Mouse (Mus musculus) forebrain, embryonic 11.5 days (tissue): ENCODE measurements around the gene Phactr1. TPM values are rescaled to one million over a fixed set of nuclear protein-coding genes. Genes with fewer than 3 reads are reported as not detected.

ENCODE experiments used
- ATAC-seq: fragments of 200-750 bp; cut with Nextera tagmentation; replicated peaks from 2 replicates; pipeline ENCODE4 v1.8.0; 2017; ENCODE audit warnings: moderate TSS enrichment; ENCODE audit not compliant: low FRiP score
- DNase-seq: peaks from one replicate; pipeline ENCODE4 v3.0.0-alpha.2; 2017; ENCODE audit warnings: low spot score
- H3K27ac ChIP-seq: fragments of 300-500 bp; sonication (generic); 2 replicates; pipeline ENCODE4 v1.5.1; 2014; ENCODE audit warnings: low read depth, low read length
- H3K27me3 ChIP-seq: fragments of 300-500 bp; sonication (generic); 2 replicates; pipeline ENCODE4 v1.6.1; 2014; ENCODE audit warnings: mild to moderate bottlenecking, low read length, mixed read lengths; ENCODE audit not compliant: control insufficient read depth, insufficient read depth
- H3K36me3 ChIP-seq: fragments of 300-500 bp; sonication (generic); 2 replicates; pipeline ENCODE4 v1.6.1; 2014; ENCODE audit warnings: mild to moderate bottlenecking, low read length, moderate library complexity, mixed read lengths; ENCODE audit not compliant: control insufficient read depth, insufficient read depth
- H3K4me1 ChIP-seq: fragments of 300-500 bp; sonication (generic); replicated peaks from 2 replicates; pipeline ENCODE4 v1.6.1; 2014; ENCODE audit warnings: low read length, mixed read lengths; ENCODE audit not compliant: control insufficient read depth, insufficient read depth
- H3K4me2 ChIP-seq: fragments of 300-500 bp; sonication (generic); 2 replicates; pipeline ENCODE4 v1.6.1; 2014; ENCODE audit warnings: low read depth, mild to moderate bottlenecking, low read length, moderate library complexity, mixed read lengths; ENCODE audit not compliant: severe bottlenecking
- H3K4me3 ChIP-seq: fragments of 300-500 bp; sonication (generic); 2 replicates; pipeline ENCODE4 v1.5.1; 2014; ENCODE audit warnings: low read depth, low read length
- H3K9ac ChIP-seq: fragments of 300-500 bp; sonication (generic); 2 replicates; pipeline ENCODE4 v1.6.1; 2014; ENCODE audit warnings: low read length
- H3K9me3 ChIP-seq: fragments of 300-500 bp; sonication (generic); 2 replicates; pipeline ENCODE4 v1.6.1; 2016; ENCODE audit warnings: low read length, mixed read lengths; ENCODE audit not compliant: control insufficient read depth
- WGBS: fragments of 180-500 bp; shearing (Covaris S2); extraction: QIAGEN DNeasy Blood & Tissue Kit; methylation state at CpG from one replicate; pipeline ENCODE4 v1.1.7; 2014; 5-methylcytosine and 5-hydroxymethylcytosine counted together
- polyA plus RNA-seq: library from polyadenylated mRNA; unstranded; fragments of >200 nt; fragmentation: Nextera tagmentation; extraction: Ambion mirVana; gene quantifications from 2 replicates; pipeline ENCODE4 v1.2.1, GENCODE M21; 2014

Phactr1 gene
- polyA plus RNA-seq, 1 experiment from 2014 or later = 12.4 TPM

DNA sequence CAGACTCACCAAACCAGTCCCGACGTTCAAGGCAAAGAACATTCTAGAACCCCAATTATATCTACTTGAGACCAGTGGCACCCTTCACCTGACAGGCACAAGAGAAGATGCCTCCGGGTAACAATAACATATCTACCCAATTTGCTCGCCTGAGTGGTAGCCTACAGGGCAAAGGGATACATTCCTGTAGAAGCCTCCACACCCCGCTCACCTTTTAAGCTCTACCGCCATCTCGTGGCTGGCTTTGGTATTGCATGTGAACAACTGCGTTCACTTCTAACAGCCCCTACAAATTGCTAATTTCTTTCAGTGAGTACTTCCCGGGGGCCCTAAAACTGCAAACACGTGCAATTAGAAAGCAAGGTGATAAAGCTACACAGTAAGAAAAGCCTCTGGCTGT is 142.1 kb downstream of the Phactr1 start:
- ATAC-seq = no peak
- Histone ChIP-seq H3K4me2 (no peak overlapping the region), H3K27me3 (no peaks in the 10 kb centered on the region), H3K9ac (no peak overlapping the region), H3K4me3 (no peak overlapping the region), H3K4me1 (no peaks in the 10 kb centered on the region), H3K27ac (no peak overlapping the region), H3K36me3 (no peaks in the 10 kb centered on the region), H3K9me3 (no peaks in the 10 kb centered on the region)
- DNase-seq = peak; percentile 89
- WGBS = 22% methylated on average over 10 of the region's 10 CpGs

DNA sequence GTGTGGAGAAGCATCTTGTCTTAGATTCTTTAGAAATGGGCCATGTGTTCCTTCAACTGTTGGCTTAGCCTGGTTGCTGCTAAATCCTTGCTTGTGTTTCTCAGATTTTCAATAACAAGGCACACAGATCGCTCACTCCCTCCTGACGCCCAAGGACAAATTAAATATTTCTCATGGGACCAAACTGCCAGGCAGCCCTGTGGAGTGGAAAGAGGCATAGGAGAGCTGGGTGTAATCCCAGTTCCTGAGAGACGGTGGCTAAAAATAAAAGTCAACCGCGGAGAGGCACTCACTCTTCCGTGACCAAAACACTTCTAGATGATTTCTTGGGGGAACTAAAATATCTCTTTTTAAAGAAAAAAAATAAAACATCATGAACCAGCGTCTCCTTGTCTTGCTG is 143.5 kb downstream of the Phactr1 start:
- Histone ChIP-seq H3K4me1 (0 out of 2 replicates have a peak, but pooled peaks cover 2% of the 10 kb centered on the region), H3K27ac (no peak overlapping the region), H3K4me2 (no peak overlapping the region), H3K9me3 (no peaks in the 10 kb centered on the region), H3K27me3 (no peaks in the 10 kb centered on the region), H3K9ac (no peak overlapping the region), H3K36me3 (no peaks in the 10 kb centered on the region), H3K4me3 (no peak overlapping the region)
- ATAC-seq (no peak), DNase-seq (no peak)
- 91% methylated on average over 7 of the region's 7 CpGs for WGBS

DNA sequence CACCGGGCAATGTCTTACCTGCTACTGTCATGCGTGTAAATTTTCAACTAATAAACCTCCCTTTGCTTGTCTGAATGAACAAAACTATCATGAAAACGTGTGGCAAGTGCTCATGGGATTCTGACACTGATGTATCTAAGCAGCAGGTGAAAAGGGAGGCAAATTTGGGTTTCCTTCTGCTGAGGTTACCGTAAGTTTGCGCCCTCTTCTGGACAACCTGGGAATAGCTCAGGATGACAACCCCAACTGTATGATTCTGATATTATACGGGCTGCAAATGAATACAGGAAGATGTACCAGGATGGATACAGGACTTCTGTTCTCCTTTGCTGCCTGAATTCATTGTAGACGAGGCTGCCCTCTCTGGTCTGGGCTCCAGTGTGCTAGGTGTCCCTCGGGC is 146.2 kb downstream of the Phactr1 start:
- Histone ChIP-seq H3K27me3 (no peaks in the 10 kb centered on the region), H3K27ac (no peak overlapping the region), H3K4me2 (no peak overlapping the region), H3K9ac (no peak overlapping the region), H3K9me3 (no peaks in the 10 kb centered on the region), H3K4me3 (no peak overlapping the region), H3K36me3 (no peaks in the 10 kb centered on the region), H3K4me1 (0 out of 2 replicates have a peak, but pooled peaks cover 7% of the 10 kb centered on the region)
- DNase-seq = no peak
- no peak for ATAC-seq
- WGBS = 63% methylated on average over 8 of the region's 8 CpGs

DNA sequence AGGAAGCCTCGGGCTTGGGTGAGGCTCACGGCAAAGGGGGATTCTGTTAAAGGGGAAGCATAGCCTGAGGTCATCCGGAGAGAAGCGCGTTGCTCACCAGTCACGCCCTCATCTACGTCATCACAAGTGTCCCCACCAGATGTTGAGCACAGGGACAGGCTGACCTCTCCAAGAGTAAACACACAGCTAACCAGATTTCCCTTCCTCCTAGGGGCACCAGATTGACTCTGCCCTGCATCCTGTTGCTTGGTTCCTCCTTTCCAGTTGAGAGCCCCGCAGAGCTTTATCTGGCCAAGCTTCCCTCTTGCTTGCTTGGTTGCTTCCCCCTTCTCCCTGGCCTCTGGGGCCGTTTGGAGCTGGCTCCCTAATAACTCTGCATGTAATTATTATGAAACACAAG is 148.6 kb downstream of the Phactr1 start:
- Histone ChIP-seq H3K4me1 (0 out of 2 replicates have a peak, but pooled peaks cover 7% of the 10 kb centered on the region), H3K9ac (no peak overlapping the region), H3K9me3 (no peaks in the 10 kb centered on the region), H3K4me3 (no peak overlapping the region), H3K4me2 (no peak overlapping the region), H3K27ac (no peak overlapping the region), H3K36me3 (no peaks in the 10 kb centered on the region), H3K27me3 (no peaks in the 10 kb centered on the region)
- no peak for DNase-seq
- ATAC-seq = no peak; the same call in 1 of the 2 replicates
- 50% methylated on average over 9 of the region's 9 CpGs for WGBS

DNA sequence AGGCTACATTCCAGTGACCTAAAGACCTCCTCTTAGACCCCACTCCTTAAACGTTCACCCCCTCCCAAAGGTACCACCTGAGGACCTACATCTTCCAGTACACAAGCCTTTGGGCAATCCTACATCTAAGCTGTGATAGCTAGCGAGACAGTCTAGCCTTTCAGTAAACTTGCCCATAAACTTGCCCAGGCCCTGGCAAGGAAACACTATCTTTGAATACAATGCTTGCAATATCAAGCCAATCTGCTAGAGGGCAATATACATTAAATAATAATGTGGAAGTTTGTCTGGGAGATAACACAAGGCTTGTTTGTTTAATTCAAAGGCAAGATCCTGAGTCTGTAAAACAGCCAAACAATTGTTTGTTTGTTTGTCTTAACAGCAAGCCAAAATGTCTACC is 155.0 kb downstream of the Phactr1 start:
- no peak overlapping the region for H3K4me3 ChIP-seq
- no peak overlapping the region for H3K27ac ChIP-seq
- no peak for DNase-seq
- 54% methylated on average over 2 of the region's 2 CpGs for WGBS
- no peak overlapping the region for H3K4me2 ChIP-seq
- no peaks in the 10 kb centered on the region for H3K36me3 ChIP-seq
- H3K9ac ChIP-seq = no peak overlapping the region
- H3K4me1 ChIP-seq = 0 out of 2 replicates have a peak, but pooled peaks cover 1% of the 10 kb centered on the region
- H3K9me3 ChIP-seq = no peaks in the 10 kb centered on the region
- no peaks in the 10 kb centered on the region for H3K27me3 ChIP-seq
- no peak for ATAC-seq

DNA sequence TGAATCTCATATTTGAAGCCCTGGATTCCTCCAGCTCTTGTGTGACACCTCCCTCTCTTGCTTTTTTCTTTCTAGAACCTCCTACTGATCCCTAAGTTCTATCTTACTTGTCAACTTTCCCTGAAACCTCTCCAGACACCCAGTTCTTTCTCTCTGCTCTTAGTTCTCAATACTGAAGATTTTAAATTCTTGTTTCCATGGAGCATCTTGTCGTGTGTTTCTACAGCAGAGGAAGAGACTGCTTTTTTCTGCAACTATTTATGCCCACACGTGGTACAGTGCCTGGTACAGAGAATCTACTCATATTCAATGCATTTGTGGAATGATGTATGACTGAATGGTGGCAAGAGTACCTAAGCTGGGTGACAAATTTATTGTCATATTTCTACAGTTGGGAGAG is 158.9 kb downstream of the Phactr1 start:
- WGBS = 82% methylated on average over 2 of the region's 2 CpGs
- Histone ChIP-seq H3K27ac (no peak overlapping the region), H3K4me2 (no peak overlapping the region), H3K9ac (no peak overlapping the region), H3K4me3 (no peak overlapping the region), H3K4me1 (0 out of 2 replicates have a peak, but pooled peaks cover 1% of the 10 kb centered on the region), H3K9me3 (no peaks in the 10 kb centered on the region), H3K27me3 (no peaks in the 10 kb centered on the region), H3K36me3 (no peaks in the 10 kb centered on the region)
- ATAC-seq (no peak), DNase-seq (no peak)

DNA sequence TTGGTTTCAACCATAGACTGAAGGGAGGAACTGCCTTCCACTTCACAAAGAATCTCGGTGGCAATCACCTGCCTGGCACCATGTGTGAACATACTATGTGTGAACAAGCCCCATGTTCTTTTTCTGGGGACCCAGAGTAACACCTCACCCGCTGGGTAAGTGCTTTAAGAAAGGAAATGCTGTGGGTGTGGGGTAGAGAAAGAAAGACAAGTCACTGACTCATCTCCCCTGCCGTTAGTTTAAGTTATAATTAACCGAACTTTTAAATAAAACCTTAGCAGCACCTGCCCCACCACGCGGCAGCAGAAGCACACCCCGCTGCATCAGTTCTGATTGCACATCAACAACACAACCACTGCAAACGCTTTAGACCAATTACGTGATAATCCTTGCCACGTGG is 171.7 kb downstream of the Phactr1 start:
- H3K4me3 ChIP-seq = no peak overlapping the region
- peaks cover 3% of the 10 kb centered on the region; the same call in 1 of the 2 replicates for H3K4me1 ChIP-seq
- DNase-seq (no peak), ATAC-seq (no peak)
- WGBS = 71% methylated on average over 10 of the region's 10 CpGs
- no peak overlapping the region for H3K9ac ChIP-seq
- no peaks in the 10 kb centered on the region for H3K9me3 ChIP-seq
- no peak overlapping the region for H3K4me2 ChIP-seq
- H3K27me3 ChIP-seq = no peaks in the 10 kb centered on the region
- no peak overlapping the region for H3K27ac ChIP-seq
- H3K36me3 ChIP-seq = no peaks in the 10 kb centered on the region

DNA sequence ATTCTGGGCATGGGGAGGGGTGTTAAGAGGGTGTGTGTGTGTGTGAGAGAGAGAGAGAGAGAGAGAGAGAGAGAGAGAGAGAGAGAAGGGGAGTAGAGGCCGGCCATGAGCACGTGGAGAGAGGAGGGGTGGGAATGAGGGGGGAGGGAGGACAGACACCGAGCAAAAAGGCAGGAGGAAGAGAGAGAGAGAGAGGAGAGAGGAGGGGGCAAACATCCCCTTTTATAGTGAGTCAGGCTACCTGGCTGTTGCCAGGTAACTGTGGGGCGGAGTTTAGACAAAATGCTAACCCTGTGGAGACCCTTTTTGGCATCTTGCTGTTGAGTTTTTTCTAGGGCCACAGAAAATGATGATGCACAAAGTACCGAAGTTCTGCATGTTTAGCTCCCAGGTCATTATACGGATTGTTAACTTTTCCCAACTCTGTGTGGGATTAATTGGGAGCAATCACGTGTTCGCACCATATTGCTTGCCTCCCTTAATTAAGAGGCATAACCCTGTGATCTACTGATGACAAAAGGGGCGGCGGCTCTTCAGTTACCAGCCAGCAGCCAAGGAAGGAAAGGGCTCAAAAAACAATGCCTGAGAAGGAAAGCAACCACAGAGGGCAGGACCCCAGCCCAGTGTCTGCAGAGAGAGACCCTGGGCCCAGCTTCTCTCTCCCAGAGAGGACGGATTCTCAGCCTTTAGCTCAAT is 173.6 kb downstream of the Phactr1 start:
- WGBS = 6% methylated on average over 11 of the region's 11 CpGs
- H3K27me3 ChIP-seq = no peaks in the 10 kb centered on the region
- DNase-seq (peak; percentile 70), ATAC-seq (peak; percentile 69)
- peak overlapping the region; percentile 38; the same call in 1 of the 2 replicates for H3K27ac ChIP-seq
- no peak overlapping the region for H3K9ac ChIP-seq
- peaks cover 3% of the 10 kb centered on the region; the same call in 1 of the 2 replicates for H3K4me1 ChIP-seq
- H3K4me2 ChIP-seq = no peak overlapping the region
- H3K9me3 ChIP-seq = no peaks in the 10 kb centered on the region
- H3K36me3 ChIP-seq = no peaks in the 10 kb centered on the region
- H3K4me3 ChIP-seq = no peak overlapping the region
